Mouse (Mus musculus) liver, postnatal 0 days (tissue): ENCODE data around the gene Dusp15. TPM values are rescaled to one million over a fixed set of nuclear protein-coding genes. Genes with fewer than 3 reads are reported as not detected.

Experiments
- ATAC-seq: fragments of 200-750 bp; cut with Nextera tagmentation; 2 replicates; pipeline ENCODE4 v1.8.0; 2017; ENCODE audit warnings: mild to moderate bottlenecking, moderate library complexity
- DNase-seq: peaks from one replicate; pipeline ENCODE4 v3.0.0-alpha.2; 2016
- H3K27ac ChIP-seq: fragments of 300-500 bp; sonication (generic); 2 replicates; pipeline ENCODE4 v1.5.1; 2014; ENCODE audit warnings: antibody characterized with exemption, moderate library complexity, mild to moderate bottlenecking, low read depth
- H3K27me3 ChIP-seq: fragments of 300-500 bp; sonication (generic); 2 replicates; pipeline ENCODE4 v1.6.1; 2014; ENCODE audit warnings: low read length, control low read depth, mixed read lengths; ENCODE audit not compliant: insufficient read depth
- H3K36me3 ChIP-seq: fragments of 300-500 bp; sonication (generic); replicated peaks from 2 replicates; pipeline ENCODE4 v1.6.1; 2014; ENCODE audit warnings: mild to moderate bottlenecking, control low read depth, low read length, moderate library complexity, mixed read lengths; ENCODE audit not compliant: insufficient read depth
- H3K4me1 ChIP-seq: fragments of 300-500 bp; sonication (generic); 2 replicates; pipeline ENCODE4 v1.6.1; 2014; ENCODE audit warnings: antibody characterized with exemption, mild to moderate bottlenecking, control low read depth; ENCODE audit not compliant: insufficient read depth
- H3K4me2 ChIP-seq: fragments of 300-500 bp; sonication (generic); 2 replicates; pipeline ENCODE4 v1.6.1; 2014; ENCODE audit warnings: low read depth, mild to moderate bottlenecking, low read length, moderate library complexity, mixed read lengths
- H3K4me3 ChIP-seq: fragments of 300-500 bp; sonication (generic); 2 replicates; pipeline ENCODE4 v1.5.1; 2014; ENCODE audit warnings: low read depth, low read length
- H3K9ac ChIP-seq: fragments of 300-500 bp; sonication (generic); replicated peaks from 2 replicates; pipeline ENCODE4 v1.6.1; 2014; ENCODE audit warnings: mild to moderate bottlenecking, moderate library complexity
- H3K9me3 ChIP-seq: fragments of 300-500 bp; sonication (generic); 2 replicates; pipeline ENCODE4 v1.6.1; 2016; ENCODE audit warnings: mild to moderate bottlenecking, control low read depth, low read length, mixed read lengths
- CTCF ChIP-seq: sonication (generic); IDR thresholded peaks from 2 replicates; pipeline ENCODE4 v1.5.1; 2016; ENCODE audit warnings: antibody characterized with exemption, low read depth
- EP300 ChIP-seq: IDR thresholded peaks from 2 replicates; pipeline ENCODE4 v1.6.1; 2016; ENCODE audit warnings: antibody characterized with exemption, low read depth, mild to moderate bottlenecking
- WGBS: fragments of 180-500 bp; shearing (Covaris S2); extraction: QIAGEN DNeasy Blood & Tissue Kit; methylation state at CpG from one replicate; pipeline ENCODE4 v1.1.7; 2014; ENCODE audit not compliant: insufficient replicate concordance; 5-methylcytosine and 5-hydroxymethylcytosine counted together
- polyA plus RNA-seq: library from polyadenylated mRNA; unstranded; fragments of >200 nt; fragmentation: Nextera tagmentation; extraction: Ambion mirVana; gene quantifications from 2 replicates; pipeline ENCODE4 v1.2.1, GENCODE M21; 2015

Dusp15 gene
- polyA plus RNA-seq, 1 experiment from 2014 or later: not detected

DNA sequence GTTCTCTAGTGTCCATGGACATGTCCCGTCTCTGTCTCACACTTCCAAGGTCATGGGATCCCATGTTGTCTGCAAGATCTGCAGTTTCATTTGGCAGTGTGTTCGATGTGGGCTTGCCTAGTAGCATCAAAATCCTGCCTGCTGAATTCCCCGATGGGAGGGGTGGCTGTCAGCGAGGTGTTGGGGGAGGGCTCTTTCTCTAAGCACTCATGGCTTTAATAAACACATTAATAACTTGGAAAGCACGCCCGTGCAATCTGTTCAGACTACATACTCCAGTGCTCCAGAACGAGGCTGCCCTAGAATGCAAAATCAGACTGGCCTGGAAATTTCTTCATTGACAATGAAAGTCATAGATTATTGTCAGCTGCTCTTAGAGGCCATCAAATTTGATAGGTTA, 4.4 kb downstream of the Dusp15 start:
- H3K4me1 ChIP-seq: no peaks in the 10 kb centered on the region
- no peak for DNase-seq
- H3K9ac ChIP-seq: no peak overlapping the region
- no peak for ATAC-seq
- no peaks in the 10 kb centered on the region for H3K9me3 ChIP-seq
- no peak overlapping the region for H3K4me2 ChIP-seq
- H3K4me3 ChIP-seq: no peak overlapping the region
- H3K27ac ChIP-seq: no peak overlapping the region
- no peaks in the 10 kb centered on the region for H3K36me3 ChIP-seq
- no peak for TF ChIP-seq CTCF
- no peak for TF ChIP-seq EP300
- 62% methylated on average over 7 of the region's 7 CpGs for WGBS
- peaks cover 71% of the 10 kb centered on the region for H3K27me3 ChIP-seq

DNA sequence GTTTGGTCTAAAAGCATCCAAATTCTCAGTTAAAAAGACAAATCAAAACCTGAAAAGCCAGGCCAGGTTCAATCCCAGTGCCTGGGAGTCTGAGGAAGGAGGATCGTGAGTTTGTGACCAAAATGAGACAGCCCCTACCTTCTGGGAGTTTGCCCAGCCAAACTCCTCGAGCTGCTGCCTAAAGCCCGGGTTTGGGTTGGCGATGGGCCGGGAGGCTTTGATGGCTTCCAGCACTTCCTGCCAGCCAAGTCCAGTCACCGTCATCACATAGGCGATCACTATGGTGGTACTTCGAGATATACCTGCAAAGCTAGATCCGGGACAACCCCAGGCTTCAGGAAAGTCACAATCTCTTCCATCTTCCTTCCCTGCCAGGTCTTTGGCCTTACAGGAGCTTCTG, 7.5 kb downstream of the Dusp15 start:
- peaks cover 59% of the 10 kb centered on the region for H3K27me3 ChIP-seq
- H3K4me2 ChIP-seq: no peak overlapping the region

GRCm38 (mm10) chr2:152943568-152943967, 7.9 kb downstream of the Dusp15 start:
- H3K9me3 ChIP-seq: no peaks in the 10 kb centered on the region
- H3K4me2 ChIP-seq: no peak overlapping the region
- no peak overlapping the region for H3K9ac ChIP-seq
- DNase-seq: no peak
- H3K4me3 ChIP-seq: no peak overlapping the region
- WGBS: 11% methylated on average over 8 of the region's 8 CpGs
- no peak overlapping the region for H3K27ac ChIP-seq
- no peak for ATAC-seq
- peaks cover 59% of the 10 kb centered on the region for H3K27me3 ChIP-seq
- no peaks in the 10 kb centered on the region for H3K4me1 ChIP-seq
- H3K36me3 ChIP-seq: no peaks in the 10 kb centered on the region
- TF ChIP-seq CTCF: no peak
- no peak for TF ChIP-seq EP300

More for the DNA sequence above, 7.5 kb downstream of the Dusp15 start:
- no peaks in the 10 kb centered on the region for H3K36me3 ChIP-seq
- no peaks in the 10 kb centered on the region for H3K9me3 ChIP-seq
- H3K9ac ChIP-seq: no peak overlapping the region
- DNase-seq: no peak
- TF ChIP-seq EP300 (no peak), CTCF (no peak)
- H3K4me1 ChIP-seq: no peaks in the 10 kb centered on the region
- 40% methylated on average over 9 of the region's 9 CpGs for WGBS
- H3K27ac ChIP-seq: no peak overlapping the region
- no peak overlapping the region for H3K4me3 ChIP-seq
- no peak for ATAC-seq

- H3K9ac ChIP-seq: no peak overlapping the region
- H3K4me1 ChIP-seq: no peaks in the 10 kb centered on the region
- H3K36me3 ChIP-seq: no peaks in the 10 kb centered on the region
- H3K27me3 ChIP-seq: peaks cover 59% of the 10 kb centered on the region
- H3K27ac ChIP-seq: no peak overlapping the region
- DNase-seq: no peak
- WGBS: 2% methylated on average over 53 of the region's 65 CpGs
- H3K9me3 ChIP-seq: no peaks in the 10 kb centered on the region
- peak overlapping the region; percentile 52 for H3K4me2 ChIP-seq
- TF ChIP-seq EP300 (no peak), CTCF (no peak)
- no peak for ATAC-seq
- peak overlapping the region; percentile 29 for H3K4me3 ChIP-seq
Measured at GRCm38 (mm10) chr2:152942898-152943515, 8.5 kb downstream of the Dusp15 start.

GRCm38 (mm10) chr2:152941776-152942175, 9.7 kb downstream of the Dusp15 start:
- Histone ChIP-seq H3K4me1 (no peaks in the 10 kb centered on the region), H3K9me3 (no peaks in the 10 kb centered on the region), H3K27ac (no peak overlapping the region), H3K4me2 (no peak overlapping the region), H3K36me3 (no peaks in the 10 kb centered on the region), H3K4me3 (no peak overlapping the region), H3K9ac (no peak overlapping the region), H3K27me3 (peaks cover 54% of the 10 kb centered on the region)
- TF ChIP-seq CTCF (no peak), EP300 (no peak)
- ATAC-seq: no peak
- 20% methylated on average over 7 of the region's 7 CpGs for WGBS
- DNase-seq: no peak

DNA sequence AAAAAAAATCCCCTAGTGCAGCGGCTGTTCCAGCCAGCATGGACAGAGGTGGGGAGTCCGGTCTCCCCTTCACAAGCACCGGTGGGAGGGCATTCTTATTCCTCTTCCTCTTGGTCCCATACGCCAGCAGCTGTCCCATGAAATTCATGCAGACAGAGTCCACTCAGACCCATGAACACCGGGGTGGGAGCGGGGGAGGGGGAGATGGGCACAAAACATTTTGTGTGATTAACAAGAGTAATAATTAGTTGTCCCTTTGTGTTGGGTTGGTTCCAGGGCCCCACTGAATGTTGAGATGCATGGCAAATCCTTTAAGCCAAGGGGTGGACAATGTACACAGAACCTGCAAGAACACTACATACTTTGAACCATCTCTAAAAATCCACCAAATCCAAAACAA, 10.4 kb downstream of the Dusp15 start:
- Histone ChIP-seq H3K9ac (no peak overlapping the region), H3K4me3 (no peak overlapping the region), H3K27ac (no peak overlapping the region), H3K36me3 (no peaks in the 10 kb centered on the region), H3K9me3 (no peaks in the 10 kb centered on the region), H3K4me1 (no peaks in the 10 kb centered on the region), H3K27me3 (peaks cover 54% of the 10 kb centered on the region), H3K4me2 (no peak overlapping the region)
- ATAC-seq: no peak
- no peak for DNase-seq
- 85% methylated on average over 6 of the region's 6 CpGs for WGBS
- no peak for TF ChIP-seq CTCF
- no peak for TF ChIP-seq EP300
